Mouse (Mus musculus) skeletal muscle tissue, adult 2 months (tissue): ENCODE results near the gene Zfp120.
"Not testable (repeated sequence)": the region's sequence is repeated elsewhere in the genome, so short reads cannot be mapped to it uniquely, and the experiment has no call there.

ENCODE experiments used
- DNase-seq: peaks from one replicate; pipeline ENCODE4 v3.0.0-alpha.2; 2012; ENCODE audit warnings: low read depth, low spot score

Gene Zfp120

GRCm38 (mm10) chr2:150136435-150136897, at the start of gene Zfp120:
TSS of gene Zfp120 (minus strand) at chr2:150136708.
- peak; percentile 92 for DNase-seq

- not testable (repeated sequence) for DNase-seq
Observed at GRCm38 (mm10) chr2:150181570-150181999, 45.1 kb upstream of the Zfp120 start, which contains the start of gene Gm14139. TSS of gene Gm14139 (plus strand) at chr2:150181755.

GRCm38 (mm10) chr2:150181046-150181445, 44.5 kb upstream of the Zfp120 start:
- DNase-seq = not testable (repeated sequence)

GRCm38 (mm10) chr2:150179579-150179978, 43.1 kb upstream of the Zfp120 start, which contains the start of gene Gm10770:
TSS of gene Gm10770 (minus strand) at chr2:150179679.
- not testable (repeated sequence) for DNase-seq

GRCm38 (mm10) chr2:150173833-150174232, 37.3 kb upstream of the Zfp120 start:
- DNase-seq = no peak

- no peak for DNase-seq
Observed at GRCm38 (mm10) chr2:150166703-150167102, 30.2 kb upstream of the Zfp120 start.

- DNase-seq = no peak
Observed at GRCm38 (mm10) chr2:150132773-150133172, 3.7 kb downstream of the Zfp120 start.

GRCm38 (mm10) chr2:150132002-150132401, 4.5 kb downstream of the Zfp120 start:
- DNase-seq = not testable (repeated sequence)

- no peak for DNase-seq
Observed at GRCm38 (mm10) chr2:150111247-150111912, 25.1 kb downstream of the Zfp120 start.

GRCm38 (mm10) chr2:150099618-150100017, 36.9 kb downstream of the Zfp120 start:
- DNase-seq = not testable (repeated sequence)
